Mouse (Mus musculus) embryonic facial prominence, embryonic 12.5 days (tissue): Measurements from ENCODE around the gene Tmem190. TPM values are rescaled to one million over a fixed set of nuclear protein-coding genes. Genes with fewer than 3 reads are reported as not detected.

ENCODE experiments used
- ATAC-seq: fragments of 200-750 bp; cut with Nextera tagmentation; 2 replicates; pipeline ENCODE4 v1.8.0; 2017; ENCODE audit not compliant: insufficient number of reproducible peaks, insufficient read depth, low FRiP score, low TSS enrichment
- H3K27ac ChIP-seq: fragments of 300-500 bp; sonication (generic); 2 replicates; pipeline ENCODE4 v1.5.1; 2016; ENCODE audit warnings: mild to moderate bottlenecking
- H3K27me3 ChIP-seq: fragments of 300-500 bp; sonication (generic); 2 replicates; pipeline ENCODE4 v1.6.1; 2016; ENCODE audit warnings: mild to moderate bottlenecking, moderate library complexity
- H3K36me3 ChIP-seq: fragments of 300-500 bp; sonication (generic); 2 replicates; pipeline ENCODE4 v1.6.1; 2016; ENCODE audit warnings: mild to moderate bottlenecking
- H3K4me1 ChIP-seq: fragments of 300-500 bp; sonication (generic); 2 replicates; pipeline ENCODE4 v1.6.1; 2016
- H3K4me2 ChIP-seq: fragments of 300-500 bp; sonication (generic); replicated peaks from 2 replicates; pipeline ENCODE4 v1.6.1; 2016; ENCODE audit warnings: mild to moderate bottlenecking, moderate library complexity
- H3K4me3 ChIP-seq: fragments of 300-500 bp; sonication (generic); 2 replicates; pipeline ENCODE4 v1.5.1; 2016; ENCODE audit warnings: mild to moderate bottlenecking
- H3K9ac ChIP-seq: fragments of 300-500 bp; sonication (generic); 2 replicates; pipeline ENCODE4 v1.6.1; 2016; ENCODE audit warnings: mild to moderate bottlenecking, moderate library complexity
- H3K9me3 ChIP-seq: fragments of 300-500 bp; sonication (generic); 2 replicates; pipeline ENCODE4 v1.6.1; 2016; ENCODE audit warnings: mild to moderate bottlenecking, moderate library complexity
- WGBS: fragments of 180-500 bp; shearing (Covaris S2); methylation state at CpG from one replicate; pipeline ENCODE4 v1.1.7; 2016; 5-methylcytosine and 5-hydroxymethylcytosine counted together
- polyA plus RNA-seq: library from polyadenylated mRNA; unstranded; fragments of >200 nt; fragmentation: Nextera tagmentation; extraction: Ambion mirVana; gene quantifications from 2 replicates; pipeline ENCODE4 v1.2.1, GENCODE M21; 2016

Tmem190 gene
- polyA plus RNA-seq, 1 experiment from 2014 or later: not detected

DNA sequence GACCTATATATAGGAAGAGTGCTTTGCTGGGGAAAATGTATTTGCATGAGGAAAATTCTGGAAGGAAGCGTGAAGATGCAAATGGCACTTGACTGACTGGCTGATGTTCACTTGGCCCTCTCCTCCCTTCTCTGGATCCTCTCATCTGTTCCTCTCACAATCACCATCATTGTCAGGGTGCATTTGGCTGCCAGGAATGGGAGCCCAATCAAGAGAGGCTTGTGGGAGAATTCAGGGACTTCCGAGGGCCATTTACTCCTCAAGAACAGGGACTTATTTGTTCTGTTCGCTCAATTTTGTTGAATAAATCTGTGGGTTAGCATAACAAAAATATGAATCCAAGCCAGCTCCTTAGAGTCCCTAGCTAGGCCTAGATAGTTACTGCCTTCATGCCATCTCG is 39.0 kb downstream of the Tmem190 start:
- Histone ChIP-seq H3K9ac (no peak overlapping the region), H3K9me3 (no peaks in the 10 kb centered on the region), H3K27me3 (no peaks in the 10 kb centered on the region), H3K4me3 (no peak overlapping the region), H3K36me3 (no peaks in the 10 kb centered on the region), H3K4me2 (no peak overlapping the region), H3K27ac (no peak overlapping the region), H3K4me1 (peaks cover 8% of the 10 kb centered on the region; the same call in 1 of the 2 replicates)
- no peak for ATAC-seq
- WGBS: 77% methylated on average over 4 of the region's 4 CpGs

DNA sequence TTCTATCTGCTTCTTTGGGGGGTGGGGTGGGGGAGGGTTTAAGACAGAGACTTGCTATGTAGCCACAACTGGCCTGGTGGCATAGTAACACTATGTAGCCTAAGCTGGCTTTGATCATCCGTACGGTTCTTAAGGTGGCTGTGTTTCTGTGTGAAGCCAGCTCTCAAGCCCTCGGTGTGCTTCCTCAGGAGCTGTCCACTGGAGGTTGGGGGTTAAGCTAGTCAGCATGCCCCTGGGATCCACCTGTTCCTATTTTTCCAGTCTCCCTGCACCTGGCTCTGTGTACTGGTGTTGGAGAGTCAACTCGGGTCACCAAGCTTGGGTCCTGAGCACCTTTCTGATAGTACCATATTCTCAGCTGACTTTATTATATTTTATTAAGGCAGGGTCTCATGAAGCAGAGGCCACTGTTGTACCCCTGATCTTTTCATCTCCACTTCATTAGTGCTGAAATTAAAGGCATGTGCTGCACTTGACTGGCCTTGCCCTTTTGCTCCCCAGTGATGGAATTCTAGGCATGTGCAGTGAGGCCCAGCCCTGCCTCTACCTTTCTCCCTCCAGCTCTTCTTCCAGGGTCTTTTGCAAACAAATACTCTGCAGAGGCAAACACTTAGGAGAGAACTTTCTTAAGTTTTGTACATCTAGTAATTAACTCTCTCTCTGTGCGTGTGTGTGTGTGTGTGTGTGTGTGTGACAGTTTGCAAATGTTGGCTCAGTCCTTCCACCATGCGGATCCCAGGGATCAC is 39.6 kb downstream of the Tmem190 start:
- no peak overlapping the region for H3K4me3 ChIP-seq
- H3K27me3 ChIP-seq: no peaks in the 10 kb centered on the region
- H3K36me3 ChIP-seq: no peaks in the 10 kb centered on the region
- H3K9ac ChIP-seq: no peak overlapping the region
- 58% methylated on average over 6 of the region's 6 CpGs for WGBS
- ATAC-seq: no peak
- peaks cover 8% of the 10 kb centered on the region; the same call in 1 of the 2 replicates for H3K4me1 ChIP-seq
- no peak overlapping the region for H3K4me2 ChIP-seq
- H3K27ac ChIP-seq: no peak overlapping the region
- H3K9me3 ChIP-seq: no peaks in the 10 kb centered on the region

DNA sequence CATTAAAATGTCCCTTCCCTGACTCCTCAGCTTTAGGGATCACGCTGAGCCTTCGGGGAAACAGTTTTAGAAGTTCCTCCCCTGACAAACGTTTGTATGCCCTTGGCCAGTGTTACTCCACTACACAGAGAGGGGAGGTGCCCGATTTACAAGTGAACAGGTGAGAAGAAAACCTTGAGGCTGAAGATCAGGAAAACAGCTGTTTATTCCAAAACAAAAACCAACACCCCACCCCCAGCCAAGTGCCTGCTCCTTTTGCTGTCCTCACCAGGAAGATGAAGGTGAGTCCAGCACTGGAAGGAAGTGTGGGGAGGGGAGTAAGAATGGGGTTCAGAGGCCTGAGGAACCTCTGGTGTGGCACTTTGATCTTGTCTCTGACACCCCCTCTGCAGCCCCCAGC is 42.6 kb downstream of the Tmem190 start:
- H3K9me3 ChIP-seq: no peaks in the 10 kb centered on the region
- H3K4me1 ChIP-seq: peaks cover 8% of the 10 kb centered on the region; the same call in 1 of the 2 replicates
- H3K36me3 ChIP-seq: no peaks in the 10 kb centered on the region
- ATAC-seq: no peak
- no peak overlapping the region for H3K27ac ChIP-seq
- no peak overlapping the region for H3K4me3 ChIP-seq
- no peak overlapping the region for H3K4me2 ChIP-seq
- peaks cover 10% of the 10 kb centered on the region for H3K27me3 ChIP-seq
- WGBS: 50% methylated on average over 4 of the region's 4 CpGs
- no peak overlapping the region for H3K9ac ChIP-seq

DNA sequence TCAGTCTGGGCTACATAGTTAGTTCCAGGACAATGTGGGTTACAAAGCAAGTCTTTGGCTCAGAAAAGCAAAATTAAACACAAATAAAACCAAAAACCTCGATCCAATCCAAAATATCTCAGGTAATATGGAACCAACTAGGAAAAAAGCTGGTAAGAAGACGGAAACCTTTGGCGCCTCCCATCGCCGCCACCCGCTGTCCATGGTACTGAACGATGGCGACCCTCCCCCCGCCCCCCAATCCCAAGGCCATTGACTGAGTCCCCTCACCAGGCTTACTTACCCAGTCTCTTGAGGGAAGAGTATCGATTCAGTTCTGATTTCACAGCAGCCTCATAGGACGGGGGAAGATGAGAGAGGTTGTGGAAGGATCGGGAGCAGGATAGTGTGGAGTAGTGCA is 47.7 kb downstream of the Tmem190 start:
- Histone ChIP-seq H3K9me3 (no peaks in the 10 kb centered on the region), H3K9ac (no peak overlapping the region), H3K4me1 (no peaks in the 10 kb centered on the region), H3K4me2 (no peak overlapping the region), H3K36me3 (no peaks in the 10 kb centered on the region), H3K27ac (no peak overlapping the region), H3K27me3 (peaks cover 47% of the 10 kb centered on the region), H3K4me3 (no peak overlapping the region)
- ATAC-seq: no peak
- 5% methylated on average over 12 of the region's 12 CpGs for WGBS

Other genes with a start within 250 kb of the Tmem190 start
- 5.9 and 8.8 TPM in 2 replicates for gene Syt5, start 235.4 kb upstream of the Tmem190 start, polyA plus RNA-seq
- not detected in 2 replicates for gene Ptprh, start 178.9 kb upstream of the Tmem190 start, polyA plus RNA-seq
- gene Tmem86b, start 151.5 kb upstream of the Tmem190 start, polyA plus RNA-seq: 1.9 and 2.2 TPM in 2 replicates
- gene Ppp6r1, start 123.9 kb upstream of the Tmem190 start, polyA plus RNA-seq: 10.6 and 11.7 TPM in 2 replicates
- gene Hspbp1, start 97.9 kb upstream of the Tmem190 start, polyA plus RNA-seq: 103 and 107 TPM in 2 replicates
- gene Brsk1, start 92.3 kb upstream of the Tmem190 start, polyA plus RNA-seq: 2.8 and 3.6 TPM in 2 replicates
- 0.33 TPM in 1 of 2 replicates, not detected in the other for gene Tmem150b, start 57.7 kb upstream of the Tmem190 start, polyA plus RNA-seq
- 71.1 and 77.3 TPM in 2 replicates for gene Kmt5c, start 42.8 kb upstream of the Tmem190 start, polyA plus RNA-seq
- gene Cox6b2, start 29.8 kb upstream of the Tmem190 start, polyA plus RNA-seq: 66.1 and 67.8 TPM in 2 replicates
- gene Fam71e2, start 11.6 kb upstream of the Tmem190 start, polyA plus RNA-seq: not detected in 2 replicates
- gene Il11, start 78 bp upstream of the Tmem190 start, polyA plus RNA-seq: 0.10 TPM in 1 of 2 replicates, not detected in the other
- gene Tmem238, start 6.7 kb downstream of the Tmem190 start, polyA plus RNA-seq: 5.8 and 6.2 TPM in 2 replicates
- gene Rpl28, start 9.9 kb downstream of the Tmem190 start, polyA plus RNA-seq: 388 and 404 TPM in 2 replicates
- 422 and 452 TPM in 2 replicates for gene Ube2s, start 29.7 kb downstream of the Tmem190 start, polyA plus RNA-seq
- gene Shisa7, start 61.8 kb downstream of the Tmem190 start, polyA plus RNA-seq: 0.48 and 0.52 TPM in 2 replicates
- 4.1 and 4.4 TPM in 2 replicates for gene Isoc2b, start 87.3 kb downstream of the Tmem190 start, polyA plus RNA-seq
- gene Isoc2a, start 94.2 kb downstream of the Tmem190 start, polyA plus RNA-seq: 0.74 and 0.93 TPM in 2 replicates
- not detected in 2 replicates for gene Gm36210, start 123.6 kb downstream of the Tmem190 start, polyA plus RNA-seq
- 4.0 and 4.3 TPM in 2 replicates for gene Zfp628, start 132.3 kb downstream of the Tmem190 start, polyA plus RNA-seq
- gene Nat14, start 139.1 kb downstream of the Tmem190 start, polyA plus RNA-seq: 5.4 and 7.7 TPM in 2 replicates
- 1.5 and 1.6 TPM in 2 replicates for gene Ssc5d, start 142.8 kb downstream of the Tmem190 start, polyA plus RNA-seq
- gene Sbk2, start 181.5 kb downstream of the Tmem190 start, polyA plus RNA-seq: 0.20 and 0.32 TPM in 2 replicates
- gene Sbk3, start 188.2 kb downstream of the Tmem190 start, polyA plus RNA-seq: 0.06 TPM in 1 of 2 replicates, not detected in the other
- gene Zfp579, start 213.2 kb downstream of the Tmem190 start, polyA plus RNA-seq: 43.3 and 46.7 TPM in 2 replicates
- 9.3 and 10.6 TPM in 2 replicates for gene Zfp524, start 231.5 kb downstream of the Tmem190 start, polyA plus RNA-seq
- gene Fiz1, start 231.8 kb downstream of the Tmem190 start, polyA plus RNA-seq: 58.9 and 59.3 TPM in 2 replicates
- not detected in 2 replicates for gene Gm44973, start 232.6 kb downstream of the Tmem190 start, polyA plus RNA-seq
- gene Zfp865, start 237.4 kb downstream of the Tmem190 start, polyA plus RNA-seq: 8.2 TPM in 2 replicates
- 35.5 and 38.4 TPM in 2 replicates for gene Ccdc106, start 237.6 kb downstream of the Tmem190 start, polyA plus RNA-seq